Mouse (Mus musculus) brown adipose tissue, adult 24 weeks (tissue): ENCODE results near the gene Rbms3. TPM values are rescaled to one million over a fixed set of nuclear protein-coding genes. Genes with fewer than 3 reads are reported as not detected.

Experiments
- H3K27ac ChIP-seq: fragments of 200-500 bp; replicated peaks from 2 replicates; pipeline ENCODE4 v1.5.1; 2012; ENCODE audit warnings: low read depth, mild to moderate bottlenecking, low read length
- H3K4me1 ChIP-seq: fragments of 200-500 bp; 2 replicates; pipeline ENCODE4 v1.6.1; 2012; ENCODE audit warnings: low read length, mixed read lengths; ENCODE audit not compliant: control insufficient read depth, insufficient read depth, insufficient read length
- H3K4me3 ChIP-seq: fragments of 200-500 bp; 2 replicates; pipeline ENCODE4 v1.5.1; 2012; ENCODE audit warnings: low read depth, mild to moderate bottlenecking, low read length, moderate library complexity; ENCODE audit not compliant: insufficient read depth
- polyA plus RNA-seq: library from polyadenylated mRNA; stranded (reverse); fragments of >200 nt; gene quantifications from 2 replicates; pipeline ENCODE4 v1.2.4, GENCODE M21; 2012; ENCODE audit not compliant: missing spikeins, insufficient read depth, insufficient read length

Gene Rbms3
- polyA plus RNA-seq, 1 experiment = 2.2 TPM

DNA sequence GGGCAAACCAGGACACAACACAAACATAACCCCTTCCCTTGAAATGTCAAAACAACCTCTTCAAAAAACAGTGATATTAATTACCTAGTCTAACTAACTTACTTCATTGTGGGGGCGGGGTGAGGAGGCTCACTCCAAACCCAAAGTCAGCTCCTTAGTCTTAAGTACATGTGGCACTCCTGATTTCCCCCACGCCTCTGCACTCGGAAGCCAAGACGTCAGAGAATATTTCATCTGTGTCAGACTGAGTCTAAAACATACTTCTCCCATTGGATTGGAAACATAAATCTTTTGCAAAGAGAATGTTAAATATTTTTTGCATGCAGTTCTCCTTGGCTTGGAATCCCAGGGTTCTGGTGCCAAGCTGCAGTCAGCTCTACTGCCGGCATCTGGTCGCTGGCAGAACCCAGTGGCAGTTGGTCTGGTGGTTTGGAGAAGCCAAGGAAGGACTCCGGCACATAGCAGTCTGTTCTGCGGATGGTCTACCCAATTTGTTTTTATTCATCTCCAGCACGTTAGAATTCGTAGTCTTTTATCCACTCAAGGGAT, 512.5 kb downstream of the Rbms3 start:
- Histone ChIP-seq H3K4me1 (no peaks in the 10 kb centered on the region), H3K4me3 (no peak overlapping the region), H3K27ac (no peak overlapping the region)

DNA sequence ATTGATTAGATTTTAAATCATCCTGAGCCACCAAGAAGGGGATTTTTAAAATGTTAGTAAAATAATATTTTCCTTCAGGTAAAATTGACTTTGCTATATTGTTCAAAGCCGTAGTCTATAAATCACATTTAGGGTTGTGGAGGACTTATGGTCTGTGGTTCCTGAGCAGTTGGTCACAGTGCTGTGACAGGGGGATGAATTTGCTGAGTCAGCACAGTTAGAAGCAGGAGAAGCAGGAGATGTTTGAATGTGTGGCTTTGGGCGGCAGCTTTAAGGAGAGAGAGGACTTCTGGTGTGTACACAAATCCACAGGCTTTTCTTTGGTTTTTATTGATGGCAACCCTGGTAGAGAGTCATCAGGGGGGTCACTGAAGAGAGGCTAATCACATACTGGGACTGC, 514.1 kb downstream of the Rbms3 start:
- Histone ChIP-seq H3K27ac (no peak overlapping the region), H3K4me1 (no peaks in the 10 kb centered on the region), H3K4me3 (no peak overlapping the region)

DNA sequence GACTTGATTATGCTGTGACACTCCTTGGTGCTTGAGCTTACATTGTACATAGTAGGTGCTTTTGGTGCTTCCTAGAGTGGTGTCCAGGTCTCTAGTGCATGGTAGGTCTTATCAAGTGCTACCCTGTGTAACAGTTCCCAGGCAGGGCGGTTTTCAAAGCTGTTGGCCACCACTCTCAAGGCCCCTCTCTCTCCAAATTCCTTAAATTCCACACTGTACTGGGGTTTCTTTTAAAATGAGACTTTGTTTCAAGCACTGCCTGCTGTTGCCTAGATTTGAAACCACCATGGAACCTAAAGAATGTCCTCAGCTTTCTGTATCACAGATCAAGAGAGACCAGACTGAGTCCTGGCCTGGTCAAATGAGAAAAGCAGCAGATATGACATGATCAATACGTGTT, 516.1 kb downstream of the Rbms3 start:
- Histone ChIP-seq H3K4me1 (no peaks in the 10 kb centered on the region), H3K4me3 (no peak overlapping the region), H3K27ac (no peak overlapping the region)

DNA sequence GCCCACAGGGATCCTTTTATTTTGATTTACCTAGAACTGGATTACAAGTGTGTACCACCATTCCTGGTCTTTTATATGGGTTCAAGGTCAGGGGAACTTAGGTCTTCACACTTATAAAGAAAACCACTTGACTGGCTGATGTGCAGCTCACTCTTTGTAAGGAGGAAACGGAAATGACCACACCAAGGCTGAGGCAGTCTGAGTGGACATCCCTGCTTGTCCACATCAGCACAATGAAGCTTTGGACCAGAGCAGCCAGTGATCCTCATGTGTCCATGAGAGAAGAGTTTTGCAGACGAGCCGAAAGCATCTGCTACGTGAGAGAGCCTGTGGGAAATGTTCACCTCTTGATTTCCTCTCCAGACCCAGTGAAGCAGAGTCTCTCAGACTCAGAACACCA, 521.8 kb downstream of the Rbms3 start:
- H3K4me3 ChIP-seq = no peak overlapping the region
- H3K4me1 ChIP-seq = no peaks in the 10 kb centered on the region
- H3K27ac ChIP-seq = no peak overlapping the region

DNA sequence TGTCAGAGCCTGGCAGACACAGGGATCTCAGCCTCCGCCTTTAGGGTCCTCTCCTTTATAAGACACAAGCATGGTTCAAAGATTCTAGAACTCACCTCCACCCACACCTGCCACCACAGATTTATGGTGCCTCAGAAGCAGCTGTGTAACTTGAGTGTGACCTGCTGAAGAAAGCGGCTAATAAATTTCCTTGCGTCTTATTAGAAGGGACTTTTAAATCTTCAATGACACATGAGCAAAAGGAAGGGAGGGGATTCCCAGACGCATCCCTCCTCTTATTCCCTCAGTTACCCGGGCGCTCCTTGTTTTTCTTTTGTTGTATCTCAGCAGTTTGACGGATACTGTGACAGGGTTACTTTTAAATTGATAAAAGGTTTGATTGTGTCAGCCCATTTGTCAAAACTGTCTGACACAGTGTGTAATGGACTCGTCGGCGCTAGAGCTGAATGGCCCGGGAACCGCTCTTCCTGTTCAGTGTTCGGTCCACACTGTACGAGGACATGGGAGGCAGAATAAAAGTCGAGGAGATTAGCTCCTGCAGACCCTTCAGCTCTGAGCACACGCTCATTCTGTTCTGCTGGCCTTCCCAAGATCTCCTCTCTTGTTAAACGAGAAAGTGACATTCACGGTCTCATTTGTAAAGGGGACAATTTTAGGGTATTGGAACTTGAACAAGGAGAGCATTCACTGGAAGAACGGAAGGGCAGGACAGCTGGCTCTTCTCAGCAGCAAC, 527.3 kb downstream of the Rbms3 start:
- Histone ChIP-seq H3K4me1 (no peaks in the 10 kb centered on the region), H3K27ac (no peak overlapping the region), H3K4me3 (no peak overlapping the region)

DNA sequence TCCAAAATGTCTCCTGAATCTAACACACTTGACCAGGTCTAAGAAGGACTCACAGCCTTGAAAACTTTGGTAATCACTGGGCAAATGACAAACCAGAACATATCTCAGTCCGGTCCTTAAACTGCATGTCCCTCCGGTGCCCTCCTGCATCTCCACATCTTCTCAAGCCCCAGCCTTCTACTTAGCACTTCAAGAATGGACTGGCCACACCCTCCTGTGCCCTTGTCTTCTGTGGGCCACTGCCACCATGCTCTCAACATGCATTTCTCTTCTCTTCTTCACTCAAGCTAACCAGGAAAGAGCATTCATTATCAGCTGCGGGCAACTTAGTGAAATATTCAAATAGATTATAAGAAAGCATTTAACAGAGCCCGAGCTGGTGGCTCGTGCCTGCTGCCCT, 529.5 kb downstream of the Rbms3 start:
- no peaks in the 10 kb centered on the region for H3K4me1 ChIP-seq
- H3K4me3 ChIP-seq = no peak overlapping the region
- H3K27ac ChIP-seq = no peak overlapping the region

DNA sequence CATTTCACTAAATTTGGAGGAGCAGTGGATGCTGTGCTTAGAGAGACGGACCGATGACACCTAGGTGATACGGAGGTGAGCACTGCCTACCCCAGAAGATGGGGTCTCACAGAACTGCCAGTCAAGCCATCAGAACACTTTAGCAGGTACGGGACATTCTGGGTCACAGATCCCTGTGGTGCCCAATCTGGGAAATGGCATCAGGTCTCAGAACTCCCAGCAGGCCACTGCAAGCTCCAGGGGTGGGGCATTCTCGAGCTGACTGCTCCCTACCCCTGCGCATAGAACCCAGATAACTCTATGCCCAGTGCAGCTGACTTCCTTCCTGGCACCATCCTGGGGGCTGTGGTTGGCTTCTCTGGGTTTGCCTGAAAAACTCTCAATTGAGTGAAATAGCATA, 536.2 kb downstream of the Rbms3 start:
- H3K4me1 ChIP-seq = peaks cover 2% of the 10 kb centered on the region; the same call in 1 of the 2 replicates
- no peak overlapping the region for H3K27ac ChIP-seq
- H3K4me3 ChIP-seq = no peak overlapping the region

DNA sequence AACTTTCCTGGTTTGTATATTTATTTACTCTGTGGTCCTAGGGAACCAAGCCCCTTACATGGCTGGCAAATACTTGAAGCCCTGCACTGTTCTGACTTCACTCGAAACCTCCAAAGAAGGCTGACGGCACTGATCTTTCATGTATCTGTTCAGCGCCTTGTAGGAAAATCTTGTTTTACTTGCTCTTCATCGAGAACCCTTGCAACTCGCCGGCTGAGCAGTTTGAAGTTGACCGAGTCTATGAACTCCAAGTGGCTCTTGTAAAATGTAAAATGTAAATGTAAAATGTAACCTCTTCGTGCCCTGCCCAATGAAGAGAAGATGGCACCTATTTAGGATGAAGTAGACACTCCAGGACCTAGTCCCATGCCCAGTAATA, 537.5 kb downstream of the Rbms3 start:
- H3K27ac ChIP-seq = no peak overlapping the region
- peaks cover 2% of the 10 kb centered on the region; the same call in 1 of the 2 replicates for H3K4me1 ChIP-seq
- no peak overlapping the region for H3K4me3 ChIP-seq

DNA sequence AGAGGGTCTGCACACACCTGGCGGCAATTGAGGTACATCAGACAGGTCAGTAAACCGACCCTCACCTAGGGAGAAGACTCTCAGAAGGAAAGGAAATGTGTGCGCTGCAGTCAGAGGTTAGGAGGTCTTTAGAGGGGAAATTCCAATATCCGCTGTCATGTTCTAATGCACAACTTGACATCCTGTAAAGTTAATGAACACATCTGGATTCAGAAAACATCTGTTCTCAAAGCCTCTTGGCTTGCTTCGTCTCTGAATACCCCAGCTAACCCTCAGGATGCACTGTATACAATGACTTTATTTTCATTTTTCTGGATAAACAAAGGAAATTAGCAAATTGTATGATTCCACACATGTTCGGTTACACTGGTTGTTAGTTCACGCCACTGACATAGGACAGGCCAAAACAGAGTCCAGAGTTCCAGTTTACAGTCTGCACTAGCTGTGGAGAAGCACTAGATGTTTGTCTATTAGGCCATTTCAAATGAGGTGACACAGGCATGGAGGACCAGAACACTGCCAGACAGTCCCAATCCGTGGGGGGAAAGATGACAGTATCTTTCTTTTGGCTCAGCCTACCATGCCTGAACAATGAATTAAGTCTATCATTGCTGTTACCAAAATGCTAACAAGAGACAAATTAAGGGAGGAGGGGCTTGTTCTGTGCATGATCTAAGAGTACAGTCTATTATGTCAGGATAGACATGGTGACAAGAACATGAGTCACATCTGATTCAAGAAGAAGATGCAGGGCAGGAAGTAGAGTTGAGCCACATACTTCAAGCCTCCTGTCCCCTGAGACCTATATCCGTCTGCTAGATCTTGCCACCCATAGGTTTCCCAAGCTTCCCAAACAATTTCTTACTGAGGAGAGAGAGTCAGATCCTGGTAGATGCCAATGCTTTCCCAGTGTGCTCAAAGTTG, 538.2 kb downstream of the Rbms3 start:
- H3K27ac ChIP-seq = no peak overlapping the region
- H3K4me3 ChIP-seq = no peak overlapping the region
- H3K4me1 ChIP-seq = peaks cover 2% of the 10 kb centered on the region; the same call in 1 of the 2 replicates

DNA sequence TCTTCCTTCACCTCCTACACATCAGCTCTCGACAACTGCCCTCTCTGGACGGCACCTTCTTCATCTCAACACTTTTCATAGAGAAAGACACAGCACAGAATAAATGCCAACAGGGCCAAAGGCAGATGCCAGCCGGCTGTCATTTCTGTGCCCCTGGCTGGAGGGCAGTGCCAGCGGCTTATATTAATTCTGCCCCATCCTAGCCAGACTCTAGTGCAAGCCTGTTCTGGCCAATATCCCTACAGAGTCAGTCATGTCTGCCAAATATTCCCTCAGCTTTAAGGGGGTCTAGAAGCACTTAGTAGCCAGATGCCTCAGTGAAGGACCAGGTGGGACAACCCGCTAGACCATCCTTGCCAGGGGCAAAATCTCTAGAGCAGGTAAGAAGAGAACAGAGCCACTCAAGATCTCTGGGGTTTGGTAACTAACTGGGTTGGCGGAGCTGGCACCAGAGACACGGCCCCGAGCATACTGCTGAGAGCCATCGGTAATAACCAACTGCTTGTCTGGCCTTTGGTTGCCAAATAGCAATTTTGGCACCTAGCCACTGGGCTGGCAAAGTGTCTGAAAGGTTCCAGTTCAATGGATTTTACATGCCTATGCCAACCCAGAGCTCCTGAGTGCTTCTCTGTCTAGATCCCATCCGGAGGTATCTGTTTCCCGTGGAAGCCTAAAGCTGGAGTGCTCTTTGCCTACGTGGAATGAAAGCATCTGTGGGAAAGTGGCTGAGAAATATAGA, 540.1 kb downstream of the Rbms3 start:
- Histone ChIP-seq H3K4me3 (no peak overlapping the region), H3K4me1 (peaks cover 2% of the 10 kb centered on the region; the same call in 1 of the 2 replicates), H3K27ac (0 out of 2 replicates have a peak overlapping the region, but pooled peaks have one; percentile 11)

DNA sequence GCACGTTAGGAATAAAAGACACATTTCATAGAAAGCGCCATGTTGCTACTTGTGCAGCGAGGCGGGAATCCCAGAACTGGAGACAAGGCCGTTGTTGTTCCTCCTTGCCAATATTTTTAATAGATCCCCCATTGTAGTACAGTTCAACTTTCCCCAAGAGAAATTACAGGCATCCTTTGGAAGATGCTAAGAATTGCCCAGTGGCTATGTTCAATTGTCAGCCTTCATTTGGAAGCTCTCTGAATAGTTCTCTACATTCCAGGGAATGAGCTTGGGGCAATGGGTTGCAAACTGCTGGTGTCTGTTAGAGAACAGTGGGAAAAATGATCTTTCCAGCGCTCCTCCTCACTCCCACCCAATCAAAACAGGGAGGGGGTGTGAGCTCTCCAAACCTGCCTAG, 541.4 kb downstream of the Rbms3 start:
- no peak overlapping the region for H3K27ac ChIP-seq
- H3K4me1 ChIP-seq = peaks cover 2% of the 10 kb centered on the region; the same call in 1 of the 2 replicates
- no peak overlapping the region for H3K4me3 ChIP-seq

DNA sequence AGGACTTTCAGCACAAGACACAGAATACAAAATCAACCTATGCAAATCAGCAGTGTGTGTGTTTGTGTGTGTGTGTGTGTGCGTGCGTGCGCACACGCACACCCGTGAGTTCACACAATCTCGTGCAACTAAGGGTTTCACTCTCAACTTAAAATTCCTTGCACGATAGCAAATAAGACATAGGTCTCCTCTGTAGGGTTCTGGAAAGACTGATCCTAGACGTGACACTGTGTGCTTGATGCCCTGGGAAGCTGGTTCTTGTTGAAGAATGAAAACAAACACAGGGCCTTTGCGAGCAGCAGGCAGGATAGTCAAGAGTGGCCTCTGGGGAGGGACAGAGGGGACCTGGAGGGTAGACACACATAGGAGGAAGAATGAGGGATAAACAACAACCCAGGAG, 544.0 kb downstream of the Rbms3 start:
- H3K27ac ChIP-seq = no peak overlapping the region
- no peaks in the 10 kb centered on the region for H3K4me1 ChIP-seq
- no peak overlapping the region for H3K4me3 ChIP-seq

DNA sequence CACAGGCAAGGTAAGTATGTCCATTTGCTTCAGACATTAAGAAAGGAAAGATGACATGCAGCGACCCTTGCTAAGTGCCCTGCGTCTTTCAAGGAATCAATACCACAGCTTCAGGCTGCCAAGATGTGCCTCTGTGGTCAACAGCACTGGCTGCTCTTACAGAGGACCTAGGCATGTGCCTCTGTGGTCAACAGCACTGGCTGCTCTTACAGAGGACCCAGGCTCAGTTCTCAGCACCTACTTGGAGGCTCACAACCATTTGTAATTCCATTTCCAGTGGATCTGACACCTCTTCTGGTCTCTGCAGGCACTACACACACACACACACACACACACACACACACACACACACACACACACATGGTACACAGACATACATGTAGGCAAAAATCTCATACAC, 545.2 kb downstream of the Rbms3 start:
- no peaks in the 10 kb centered on the region for H3K4me1 ChIP-seq
- H3K27ac ChIP-seq = no peak overlapping the region
- H3K4me3 ChIP-seq = no peak overlapping the region

DNA sequence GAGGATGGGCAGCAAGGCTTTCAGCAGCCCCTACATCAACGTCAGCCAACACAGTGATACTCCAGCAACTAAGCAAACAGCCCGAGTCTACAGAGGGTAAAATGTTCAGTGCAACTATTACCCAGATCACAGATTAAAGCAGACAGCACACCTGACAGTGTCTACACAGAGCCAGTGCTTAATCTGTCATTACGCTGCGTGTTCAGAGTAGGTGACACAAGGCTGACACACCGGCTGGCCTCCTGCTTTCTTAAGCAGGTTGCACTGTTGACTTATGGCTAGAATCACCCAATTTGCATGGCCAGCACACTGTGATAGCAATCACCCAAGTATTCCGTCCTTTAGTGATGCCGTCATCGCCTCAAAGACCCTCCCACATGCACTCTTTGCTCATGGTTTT, 550.2 kb downstream of the Rbms3 start:
- no peaks in the 10 kb centered on the region for H3K4me1 ChIP-seq
- H3K27ac ChIP-seq = no peak overlapping the region
- no peak overlapping the region for H3K4me3 ChIP-seq

DNA sequence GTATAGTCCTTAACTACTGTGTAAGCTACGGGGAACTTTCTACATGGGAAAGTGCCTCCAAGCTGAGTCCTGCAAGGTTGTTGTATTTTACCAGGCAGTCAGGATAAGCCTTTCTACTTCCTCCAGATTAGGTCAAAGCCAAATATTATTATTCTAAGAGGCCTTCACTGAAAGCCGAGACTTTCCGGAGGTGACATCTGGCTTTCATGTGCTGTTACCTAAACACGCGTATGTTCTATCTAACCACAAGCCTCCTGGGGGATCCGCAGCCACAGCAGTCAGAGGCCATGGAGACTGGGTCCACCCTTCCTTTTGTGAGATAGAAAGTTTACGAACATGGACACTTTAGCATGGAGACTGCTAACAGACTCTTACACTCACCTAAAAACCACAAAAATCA, 552.2 kb downstream of the Rbms3 start:
- Histone ChIP-seq H3K4me1 (no peaks in the 10 kb centered on the region), H3K4me3 (no peak overlapping the region), H3K27ac (no peak overlapping the region)
